Mouse (Mus musculus): ENCODE results near the gene Ppp2r3a.
A peak's percentile ranks its signal among the peaks of the same experiment; 100 is the strongest.

Gene Ppp2r3a

GRCm38 (mm10) chr9:101143635-101144034 is 108.0 kb downstream of the Ppp2r3a start:
- DNase-seq, result no peak

- no peak for DNase-seq
Observed at GRCm38 (mm10) chr9:101114182-101114884, 137.3 kb downstream of the Ppp2r3a start.

GRCm38 (mm10) chr9:101113317-101113716 is 138.3 kb downstream of the Ppp2r3a start:
- DNase-seq, result no peak

GRCm38 (mm10) chr9:101110013-101110412 is 141.6 kb downstream of the Ppp2r3a start:
- no peak for DNase-seq

- no peak for DNase-seq
Observed at GRCm38 (mm10) chr9:101107386-101107785, 144.2 kb downstream of the Ppp2r3a start.

- DNase-seq, result no peak
Observed at GRCm38 (mm10) chr9:101105735-101106134, 145.9 kb downstream of the Ppp2r3a start.

- no peak for DNase-seq
Observed at GRCm38 (mm10) chr9:101104931-101105330, 146.7 kb downstream of the Ppp2r3a start.

GRCm38 (mm10) chr9:101102288-101102687 is 149.3 kb downstream of the Ppp2r3a start:
- DNase-seq, result no peak

- DNase-seq, result no peak
Observed at GRCm38 (mm10) chr9:101101547-101101946, 150.0 kb downstream of the Ppp2r3a start.

- no peak for DNase-seq
Observed at GRCm38 (mm10) chr9:101100163-101100562, 151.4 kb downstream of the Ppp2r3a start.

GRCm38 (mm10) chr9:101099445-101099844 is 152.2 kb downstream of the Ppp2r3a start:
- DNase-seq, result no peak

- DNase-seq, result no peak
Observed at GRCm38 (mm10) chr9:101097542-101097941, 154.1 kb downstream of the Ppp2r3a start.

- DNase-seq, result no peak
Observed at GRCm38 (mm10) chr9:101096461-101096860, 155.1 kb downstream of the Ppp2r3a start.

- DNase-seq, result no peak
Observed at GRCm38 (mm10) chr9:101095425-101095824, 156.2 kb downstream of the Ppp2r3a start.

GRCm38 (mm10) chr9:101083728-101084127 is 167.9 kb downstream of the Ppp2r3a start:
- DNase-seq, result peak; percentile 46

GRCm38 (mm10) chr9:101080046-101080685 is 171.4 kb downstream of the Ppp2r3a start:
- no peak for DNase-seq

GRCm38 (mm10) chr9:101078579-101078978 is 173.0 kb downstream of the Ppp2r3a start:
- DNase-seq, result no peak

- no peak for DNase-seq
Observed at GRCm38 (mm10) chr9:101077486-101077885, 174.1 kb downstream of the Ppp2r3a start.

GRCm38 (mm10) chr9:101076095-101076875 is 175.3 kb downstream of the Ppp2r3a start:
- DNase-seq, result no peak

- DNase-seq, result no peak
Observed at GRCm38 (mm10) chr9:101075694-101076093, 175.9 kb downstream of the Ppp2r3a start.

- DNase-seq, result no peak
Observed at GRCm38 (mm10) chr9:101075091-101075581, 176.5 kb downstream of the Ppp2r3a start.

- peak; percentile 90 for DNase-seq
Observed at GRCm38 (mm10) chr9:101074332-101075021, 177.1 kb downstream of the Ppp2r3a start.

- no peak for DNase-seq
Observed at GRCm38 (mm10) chr9:101073987-101074331, 177.6 kb downstream of the Ppp2r3a start, which contains the start of gene Msl2. Msl2 (plus strand) TSS chr9:101074101.
